Mouse (Mus musculus) inflammation-experienced regulatory T-cells, adult 16 weeks (primary cell): ENCODE results near the gene Slamf1. TPM values are rescaled to one million over a fixed set of nuclear protein-coding genes. Genes with fewer than 3 reads are reported as not detected.

Experiments used
- polyA plus RNA-seq: library from polyadenylated mRNA; unstranded; fragments of 100-300 nt; shearing (Covaris generic); gene quantifications from one replicate; pipeline ENCODE4 v1.2.1, GENCODE M21; 2017

Gene Slamf1
- 104 TPM for polyA plus RNA-seq

GRCm38 (mm10) chr1:171766898-171767297 lies at the start of gene Slamf1:
Gene Slamf1, plus strand, starts transcription at chr1:171767127.

GRCm38 (mm10) chr1:171839488-171839887 lies 72.6 kb downstream of the Slamf1 start, which contains the start of gene Cd84:
Gene Cd84, plus strand, starts transcription at chr1:171839697.

Other genes starting within 250 kb of the Slamf1 start
- gene Itln1, start 231.8 kb upstream of the Slamf1 start, polyA plus RNA-seq: not detected
- gene Cd244a, start 207.9 kb upstream of the Slamf1 start, polyA plus RNA-seq: 0.46 TPM
- gene Ly9, start 159.7 kb upstream of the Slamf1 start, polyA plus RNA-seq: 167 TPM
- gene Slamf7, start 114.1 kb upstream of the Slamf1 start, polyA plus RNA-seq: 16.1 TPM
- gene Cd48, start 85.1 kb upstream of the Slamf1 start, polyA plus RNA-seq: 537 TPM
- gene Cd84, start 72.6 kb downstream of the Slamf1 start, polyA plus RNA-seq: 170 TPM
- gene Gm10521, start 128.5 kb downstream of the Slamf1 start, polyA plus RNA-seq: 0.94 TPM
- 552 TPM for gene Slamf6, start 150.4 kb downstream of the Slamf1 start, polyA plus RNA-seq